Mouse (Mus musculus): ENCODE measurements around the gene Pik3c2a.

DNA sequence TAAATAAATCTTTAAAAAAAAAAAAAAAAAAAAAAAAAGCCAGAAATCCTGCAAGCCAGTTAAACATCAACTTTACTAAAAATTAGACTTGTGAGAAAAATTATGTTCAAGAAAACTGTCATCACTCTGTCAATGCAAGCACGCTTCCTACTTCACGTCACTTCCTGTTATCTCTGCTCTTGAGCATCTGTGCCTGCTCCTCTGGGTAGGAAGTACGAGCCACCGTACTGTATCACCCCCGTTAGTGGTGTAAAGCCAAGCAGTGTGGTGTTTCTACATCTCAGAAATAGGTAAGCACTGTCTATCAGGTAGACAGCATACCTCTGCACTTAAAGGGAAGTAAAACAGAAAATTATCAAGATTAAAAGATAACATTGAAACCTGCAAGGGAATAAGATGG is 115.3 kb downstream of the Pik3c2a start:
- TF ChIP-seq ZNF384 (IDR thresholded peaks at IDR 0.05; ENCODE audit: low read depth, low read length) (no peak), MAFK (IDR thresholded peaks at IDR 0.05; ENCODE audit: insufficient read depth, low read depth, low read length) (no peak), CHD2 (IDR thresholded peaks at IDR 0.05; ENCODE audit: low read depth, low read length) (no peak)
